Mouse (Mus musculus) T-helper 1 cell (primary cell): ENCODE measurements around the gene Ccin.

ENCODE experiments used
- in situ Hi-C: fragments of 300-600 bp; cut with MboI, MseI; formaldehyde crosslinking; loops from one replicate; pipeline ENCODE4 v1.15.1; 2025; ENCODE audit warnings: high pct_unique_total_duplicates

Gene Ccin

DNA sequence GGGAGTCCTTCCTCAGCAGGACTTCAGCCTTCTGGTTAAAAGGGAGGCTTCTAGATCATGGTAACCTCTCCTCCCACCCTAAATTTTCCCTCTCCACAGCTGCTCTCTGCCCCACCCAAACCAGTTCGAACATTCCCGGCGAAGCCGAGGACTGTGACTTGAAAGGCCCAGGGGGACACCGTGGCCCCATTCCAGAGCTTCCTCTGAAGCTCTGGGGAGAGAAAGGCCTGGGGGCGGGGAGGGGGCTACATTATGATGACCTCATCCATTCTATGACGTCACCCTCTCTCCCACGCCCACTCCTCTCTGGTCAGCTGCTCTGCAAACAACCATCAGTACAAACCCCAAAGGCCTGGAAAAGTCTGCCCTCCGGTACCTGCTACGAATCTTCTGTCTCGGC, at the start of gene Ccin:
Gene Ccin (plus strand): TSS at position 303 of the 400 bp plus-strand sequence.
- in situ Hi-C loops: loop anchor here (5.0 kb wide), 1 partner anchor 56 kb away; no protein-coding TSS in a partner anchor

- in situ Hi-C loops: loop anchor here (25.0 kb wide), 1 partner anchor 1051 kb away; the partner anchor contains the start of gene Grhpr
Observed at GRCm38 (mm10) chr4:43936186-43936585, 47.1 kb upstream of the Ccin start.

- in situ Hi-C loops: loop anchor here (25.0 kb wide), 1 partner anchor 1050 kb away; the partner anchor contains the start of gene Grhpr
Observed at GRCm38 (mm10) chr4:43936749-43937674, 46.3 kb upstream of the Ccin start.

GRCm38 (mm10) chr4:43941315-43941714, 42.0 kb upstream of the Ccin start:
- in situ Hi-C loops: loop anchor here (25.0 kb wide), 1 partner anchor 1046 kb away; the partner anchor contains the start of gene Grhpr

DNA sequence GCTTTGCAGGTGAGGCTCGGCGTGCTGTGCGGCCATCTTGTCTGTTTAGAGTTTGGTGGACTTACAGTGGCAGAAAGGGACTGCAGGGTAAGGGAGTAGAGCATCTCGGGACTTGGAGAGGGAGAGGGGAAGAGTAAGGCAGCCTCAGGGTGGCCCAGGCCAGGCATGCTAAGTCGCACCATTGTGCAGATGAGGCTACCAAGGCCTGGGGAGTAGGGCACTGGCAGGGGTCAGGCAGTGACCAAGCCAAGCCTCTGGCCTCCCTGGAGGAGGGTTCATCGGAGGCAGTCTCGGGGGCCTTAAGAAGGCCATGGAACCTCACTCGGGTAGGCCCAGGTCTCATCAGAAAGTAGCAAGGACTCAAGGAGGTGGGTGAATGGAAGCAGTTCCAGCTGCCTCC, 40.9 kb upstream of the Ccin start:
- in situ Hi-C loops: loop anchor here (25.0 kb wide), 1 partner anchor 1045 kb away; the partner anchor contains the start of gene Grhpr

DNA sequence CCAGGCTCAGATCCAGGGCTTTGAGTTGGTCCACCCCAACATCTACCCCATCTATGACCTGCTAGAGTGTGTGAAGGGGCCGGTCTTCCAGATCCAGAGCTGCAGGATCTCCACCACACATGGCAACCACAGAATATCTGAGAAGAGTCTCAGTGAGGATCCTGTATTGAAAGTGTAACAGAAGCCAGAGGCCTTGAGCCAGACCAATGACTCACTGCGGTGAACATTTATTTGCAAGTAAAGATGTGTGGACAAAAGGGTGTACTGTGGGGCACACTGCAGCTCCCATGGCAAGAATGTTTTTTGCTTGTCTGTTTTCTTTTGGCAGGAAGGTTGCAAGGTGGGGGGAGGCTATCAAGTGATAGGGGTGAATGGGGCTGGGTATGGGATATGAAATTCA, 35.7 kb upstream of the Ccin start:
- in situ Hi-C loops: loop anchor here (25.0 kb wide), 1 partner anchor 1040 kb away; the partner anchor contains the start of gene Grhpr

DNA sequence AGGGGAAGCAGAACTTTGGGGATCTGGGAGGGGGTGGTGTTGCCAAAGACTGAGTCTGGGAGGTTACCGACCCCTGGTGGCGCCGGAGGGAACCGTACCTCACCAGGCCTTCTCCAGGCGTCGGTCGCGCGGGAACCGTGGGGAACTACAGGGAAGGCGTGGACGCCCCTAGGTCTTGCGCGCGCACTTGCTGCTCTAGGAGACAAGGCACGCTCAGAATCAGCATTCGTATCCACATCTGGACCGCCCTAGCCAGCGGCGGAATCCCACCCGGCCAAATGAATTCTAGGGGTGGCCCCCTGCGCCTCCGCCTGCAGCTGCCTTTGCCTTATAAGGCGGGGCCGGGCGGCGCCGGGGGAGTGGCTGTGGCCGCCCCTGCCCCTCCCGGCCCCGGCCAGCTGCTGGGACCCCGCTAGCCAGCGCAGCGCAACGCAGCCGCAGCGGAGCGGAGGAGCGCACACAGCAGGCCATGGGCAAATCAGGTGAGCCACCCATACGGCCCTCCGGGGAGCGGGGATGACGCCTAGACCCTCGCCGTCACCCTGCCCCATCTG, 25.9 kb upstream of the Ccin start, which contains the start of gene Glipr2:
Gene Glipr2 (plus strand): TSS at position 110 of the 554 bp plus-strand sequence.
- in situ Hi-C loops: no loop called here

GRCm38 (mm10) chr4:43957846-43958461, 25.3 kb upstream of the Ccin start:
- in situ Hi-C loops: no loop called here

DNA sequence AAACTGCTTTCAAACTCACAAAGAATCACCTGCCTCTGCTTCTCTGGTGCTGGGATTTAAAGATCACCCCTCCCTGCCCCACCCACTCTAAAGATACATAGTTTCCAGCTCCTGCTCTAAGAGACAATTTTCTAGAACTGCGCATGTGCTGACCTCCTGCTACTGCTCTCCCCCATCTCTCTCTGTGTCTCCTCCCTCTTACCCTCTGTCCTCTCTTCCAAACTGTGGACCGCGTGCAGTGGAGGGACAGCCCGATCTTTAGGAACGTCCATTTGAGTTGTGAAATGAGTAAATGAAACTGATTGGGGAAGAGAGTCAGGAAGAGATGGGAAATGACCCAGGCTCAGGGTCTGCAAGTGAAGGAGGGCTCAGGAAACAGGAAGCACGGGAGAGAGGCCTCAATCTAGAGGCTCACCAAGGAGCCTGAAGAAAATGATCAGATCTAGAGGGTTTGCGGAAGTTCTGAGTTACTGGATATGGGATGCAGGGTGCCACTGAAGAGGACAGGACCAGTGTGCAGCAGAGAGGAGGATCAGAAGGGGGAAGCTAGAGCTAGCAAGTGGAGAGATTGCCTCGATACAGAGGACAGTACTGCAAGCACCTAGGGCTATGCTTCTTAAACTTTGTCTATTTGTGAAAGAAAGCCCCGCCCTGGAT, 23.6 kb upstream of the Ccin start:
- in situ Hi-C loops: loop anchor here (10.0 kb wide), 1 partner anchor 945 kb away; the partner anchor contains the start of gene Fancg

DNA sequence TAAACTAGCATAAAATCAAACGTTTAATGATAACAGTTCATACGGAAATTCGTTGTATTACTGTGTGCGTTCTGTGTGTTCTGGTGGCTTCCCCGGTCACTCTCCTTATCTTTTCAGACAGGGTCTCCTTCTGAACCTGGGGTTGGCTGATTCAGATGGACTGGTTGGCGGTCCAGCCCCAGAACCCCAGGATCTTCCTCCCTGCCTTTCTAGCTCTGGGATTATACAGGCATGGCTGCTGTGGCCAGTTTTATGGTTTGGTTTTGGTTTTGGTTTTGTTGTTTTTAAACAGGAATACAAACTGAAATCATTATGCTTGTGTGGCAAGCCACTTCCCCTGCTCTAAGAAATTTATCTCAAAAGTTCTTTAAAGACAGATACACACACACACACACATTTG, 23.1 kb upstream of the Ccin start:
- in situ Hi-C loops: loop anchor here (10.0 kb wide), 1 partner anchor 945 kb away; the partner anchor contains the start of gene Fancg

- in situ Hi-C loops: loop anchor here (10.0 kb wide), 1 partner anchor 950 kb away; the partner anchor contains the start of gene Fancg
Observed at GRCm38 (mm10) chr4:43964326-43964833, 18.9 kb upstream of the Ccin start.

DNA sequence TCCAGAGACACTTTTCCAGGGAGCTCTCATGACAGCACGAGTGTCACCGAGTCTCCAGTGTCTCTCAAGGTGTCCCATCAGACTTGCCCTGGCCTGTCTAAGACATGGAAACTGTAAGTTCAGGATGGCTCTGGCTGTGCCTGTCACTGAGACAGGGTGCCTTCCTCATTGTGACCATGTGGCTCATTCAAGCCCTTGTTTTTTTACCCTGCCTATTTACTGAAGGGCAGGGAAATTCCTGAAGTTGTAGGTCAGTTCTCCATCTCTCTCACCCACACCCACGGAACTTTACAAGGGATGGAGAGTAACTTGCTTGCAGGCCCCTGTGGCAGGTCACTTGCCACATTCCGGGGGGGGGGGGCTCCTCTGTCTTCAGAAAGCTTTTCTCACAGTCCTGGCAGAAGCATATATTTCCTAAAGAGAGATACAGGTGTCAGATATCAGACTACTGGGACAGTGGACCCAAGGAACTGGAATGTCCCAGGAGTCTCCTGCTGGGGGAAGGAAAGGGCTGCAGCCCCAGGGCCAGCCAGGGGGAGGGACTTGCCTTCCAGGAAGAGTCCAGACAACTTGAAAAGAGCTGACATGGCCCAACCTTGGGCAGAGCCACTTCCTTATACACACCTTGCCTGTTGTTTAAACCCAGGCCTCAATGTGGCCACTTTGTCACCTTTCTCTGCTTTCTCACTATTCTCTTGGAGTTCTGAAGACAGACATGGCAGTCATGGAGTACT, 18.2 kb upstream of the Ccin start:
- in situ Hi-C loops: loop anchor here (10.0 kb wide), 1 partner anchor 950 kb away; the partner anchor contains the start of gene Fancg

- in situ Hi-C loops: loop anchor here (10.0 kb wide), 1 partner anchor 951 kb away; the partner anchor contains the start of gene Fancg
Observed at GRCm38 (mm10) chr4:43965856-43966535, 17.3 kb upstream of the Ccin start.

- in situ Hi-C loops: loop anchor here (10.0 kb wide), 1 partner anchor 954 kb away; the partner anchor contains the start of gene Fancg
Observed at GRCm38 (mm10) chr4:43968650-43969049, 14.6 kb upstream of the Ccin start.

- in situ Hi-C loops: loop anchor here (10.0 kb wide), 1 partner anchor 955 kb away; the partner anchor contains the start of gene Fancg
Observed at GRCm38 (mm10) chr4:43969373-43969772, 13.9 kb upstream of the Ccin start.

DNA sequence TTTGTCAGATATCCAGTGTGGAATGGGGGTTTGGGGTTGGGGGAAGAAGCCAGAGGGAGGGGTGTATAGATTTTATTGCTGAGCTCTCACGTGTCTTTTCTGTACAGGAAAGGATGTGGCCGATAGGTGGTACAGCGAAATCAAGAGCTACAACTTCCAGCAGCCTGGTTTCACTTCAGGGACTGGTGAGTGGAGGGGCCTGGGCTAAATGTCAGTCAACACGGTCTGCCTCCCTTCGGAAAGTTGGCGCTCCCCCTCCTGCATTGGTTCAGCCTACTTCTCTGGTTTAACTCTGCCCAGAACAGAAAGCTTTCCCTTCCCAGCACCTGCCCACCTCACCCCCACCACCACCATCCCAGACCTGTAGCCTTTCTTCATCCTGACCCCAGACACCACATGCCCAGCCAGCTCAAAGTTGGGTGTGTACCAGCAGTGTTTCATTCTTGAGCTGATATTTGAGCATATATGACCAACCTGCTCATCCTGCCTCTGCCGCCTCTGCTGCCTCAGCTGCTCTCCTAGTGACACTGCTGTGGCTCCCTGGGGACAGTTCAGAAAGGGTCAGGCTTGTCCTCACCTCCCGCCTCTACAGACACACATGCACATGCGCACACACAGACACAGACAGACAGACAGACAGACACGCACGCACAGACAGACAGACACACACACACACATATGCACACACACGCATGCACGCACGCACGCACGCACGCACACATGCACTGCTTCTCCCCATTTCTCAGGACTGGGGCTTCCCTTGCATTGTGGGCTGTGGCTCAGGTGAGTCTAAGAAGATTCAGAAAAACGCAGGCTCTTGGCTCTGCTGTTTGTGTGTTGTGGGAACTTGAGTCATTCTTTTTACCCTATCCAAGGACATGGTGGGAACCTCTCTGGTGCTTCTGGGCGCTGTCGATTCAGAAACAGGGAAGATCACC, 12.6 kb upstream of the Ccin start:
- in situ Hi-C loops: no loop called here

- in situ Hi-C loops: no loop called here
Observed at GRCm38 (mm10) chr4:43971541-43972136, 11.6 kb upstream of the Ccin start.

DNA sequence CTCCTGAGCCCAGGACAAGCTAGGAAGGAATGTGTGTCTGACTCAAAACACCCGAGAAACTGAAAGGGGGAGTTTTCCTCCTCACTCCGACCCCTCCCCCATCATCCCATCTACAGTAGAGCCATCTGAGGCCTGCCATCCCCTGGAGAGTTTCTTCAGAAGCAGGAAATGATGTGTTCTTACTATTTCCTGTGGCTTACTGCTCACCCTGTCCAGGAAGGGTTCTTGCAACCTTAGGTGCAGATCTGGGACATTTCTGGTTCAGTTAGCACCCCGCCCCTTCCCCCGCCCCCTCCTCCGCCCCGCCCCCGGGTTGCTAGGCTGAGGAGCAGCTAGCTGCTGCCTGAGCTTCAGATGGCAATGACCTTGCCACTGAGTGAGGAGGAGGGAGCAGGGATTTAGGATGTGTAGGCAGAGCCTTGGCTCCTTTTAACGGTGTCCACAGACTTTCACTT, 11.1 kb upstream of the Ccin start:
- in situ Hi-C loops: no loop called here
